Mouse (Mus musculus) E14TG2a.4 (cell line): Measurements from ENCODE around the gene Erp29.

ENCODE experiments used
- CTCF ChIP-seq: conservative IDR thresholded peaks from 2 replicates; pipeline ENCODE4 v1.5.1; 2014; ENCODE audit warnings: low read length
- NANOG ChIP-seq: IDR thresholded peaks from 2 replicates; pipeline ENCODE4 v1.6.1; 2014; ENCODE audit warnings: borderline replicate concordance, low read length, mixed read lengths
- POU5F1 ChIP-seq: IDR thresholded peaks from 2 replicates; pipeline ENCODE4 v1.6.1; 2014; ENCODE audit warnings: low read length, borderline replicate concordance

DNA sequence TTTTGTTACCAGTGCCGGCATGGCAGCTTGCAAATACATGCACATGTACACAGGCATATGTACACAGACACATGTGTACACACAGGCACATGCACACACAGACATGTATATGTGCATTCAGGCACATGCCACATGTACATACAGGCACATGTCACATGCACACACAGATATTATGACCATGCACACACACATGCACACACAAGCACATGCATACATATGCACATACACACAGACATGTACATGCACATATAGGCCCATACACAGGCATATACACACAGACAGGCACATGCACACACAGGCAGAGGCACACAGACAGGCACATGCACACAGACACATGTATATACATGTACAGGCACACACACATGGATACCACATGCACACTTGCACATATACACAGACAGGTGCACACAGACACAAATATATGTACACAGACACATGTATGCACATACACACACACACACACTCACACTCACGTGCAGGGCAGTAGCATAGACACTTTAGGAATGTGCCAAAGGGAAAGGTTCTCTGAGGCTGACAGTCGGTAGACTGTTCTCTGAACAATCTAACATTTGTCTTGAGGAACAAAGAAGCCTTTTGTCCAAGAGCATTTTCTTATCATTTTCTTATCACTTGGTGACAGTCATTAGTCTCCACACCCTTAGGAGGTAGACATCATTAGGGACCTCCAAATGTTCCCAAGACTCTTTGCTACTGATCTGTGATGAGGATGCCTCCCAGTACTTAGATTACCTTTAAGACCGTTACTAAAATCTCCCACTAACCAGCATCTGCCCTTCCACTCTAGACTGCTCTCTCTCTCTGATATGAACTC lies 9.2 kb upstream of the Erp29 start:
- TF ChIP-seq CTCF (no peak), POU5F1 (no peak), NANOG (no peak)
